Mouse (Mus musculus): ENCODE measurements around the gene Dcbld1. TPM values are rescaled to one million over a fixed set of nuclear protein-coding genes. Genes with fewer than 3 reads are reported as not detected.

Gene Dcbld1
- 5.1 and 5.6 TPM in 2 replicates for polyA plus RNA-seq (2012; rRNA removed)

GRCm38 (mm10) chr10:52233301-52233968 lies at the start of gene Dcbld1:
TSS of gene Dcbld1 (plus strand) at chr10:52233619.

GRCm38 (mm10) chr10:52194957-52195852 lies 38.2 kb upstream of the Dcbld1 start, which contains the start of gene Ros1:
TSS of gene Ros1 (minus strand) at chr10:52195244.

GRCm38 (mm10) chr10:52358467-52358866 lies 125.0 kb downstream of the Dcbld1 start, which contains the start of gene Gm26741:
TSS of gene Gm26741 (plus strand) at chr10:52358767.

Other genes with a start within 250 kb of the Dcbld1 start
- gene Vgll2, start 211.1 kb upstream of the Dcbld1 start, polyA plus RNA-seq (2012; rRNA removed), result 0.21 TPM in 1 of 2 replicates, not detected in the other
- not detected in 2 replicates for gene Ros1, start 38.4 kb upstream of the Dcbld1 start, polyA plus RNA-seq (2012; rRNA removed)
- not detected in 2 replicates for gene Gm26741, start 125.1 kb downstream of the Dcbld1 start, polyA plus RNA-seq (2012; rRNA removed)
- 3.9 and 4.7 TPM in 2 replicates for gene Gopc, start 148.5 kb downstream of the Dcbld1 start, polyA plus RNA-seq (2012; rRNA removed)
- gene Nepn, start 155.4 kb downstream of the Dcbld1 start, polyA plus RNA-seq (2012; rRNA removed), result not detected in 2 replicates
- 21.3 and 34.1 TPM in 2 replicates for gene Nus1, start 183.9 kb downstream of the Dcbld1 start, polyA plus RNA-seq (2012; rRNA removed)